Mouse (Mus musculus) T-cell, adult 66 days (primary cell): ENCODE measurements around the gene Plcg1. TPM values are rescaled to one million over a fixed set of nuclear protein-coding genes. Genes with fewer than 3 reads are reported as not detected.

Experiments used
- total RNA-seq, 2 experiments: library from RNA; stranded (reverse); gene quantifications; 3 replicates in 1 of 2; 4 replicates in 1 of 2; pipeline ENCODE4 v1.2.4; 2023

Gene Plcg1
- total RNA-seq = 100 to 1,000 TPM; 353 to 385 TPM

DNA sequence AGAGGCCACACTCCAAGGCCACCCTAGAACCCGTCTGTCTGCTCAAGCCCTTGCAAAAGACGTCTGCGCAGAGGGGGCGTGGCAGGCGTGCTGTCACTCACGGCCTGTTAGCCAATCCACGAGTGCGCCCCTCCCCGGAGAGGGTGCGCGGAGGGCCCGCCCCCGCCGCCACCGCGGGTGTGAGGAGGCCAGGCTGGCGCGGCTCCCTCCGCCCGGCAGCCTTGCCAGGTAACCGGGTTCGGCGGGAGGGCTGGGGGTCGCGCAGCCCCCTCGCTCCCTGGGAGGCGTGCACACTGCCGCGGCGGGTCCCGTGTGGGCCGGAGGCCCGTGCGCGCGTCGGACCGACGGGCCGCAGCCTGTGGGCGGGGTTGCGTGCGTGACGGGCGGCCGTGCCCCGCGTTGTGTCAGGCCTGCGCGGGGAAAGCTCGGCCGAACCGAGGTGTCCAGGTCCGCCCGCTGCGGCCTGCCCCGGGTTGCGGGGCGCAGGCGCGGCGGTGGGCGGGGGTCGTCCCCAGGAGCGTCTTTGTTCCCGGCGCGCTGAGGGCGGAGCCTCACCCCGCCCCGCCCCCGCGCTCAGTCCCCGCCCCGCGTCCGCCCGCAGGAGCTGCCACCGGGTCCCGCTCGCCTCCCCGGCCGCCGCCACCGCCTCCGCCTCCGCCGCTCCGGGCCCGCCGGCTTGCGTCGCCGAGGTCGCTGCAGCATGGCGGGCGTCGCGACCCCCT is at the start of gene Plcg1:
TSS of gene Plcg1 (plus strand) at position 184 of the 722 bp plus-strand sequence.

Other genes with a start within 250 kb of the Plcg1 start
- gene Top1, start 85.4 kb upstream of the Plcg1 start, total RNA-seq = 100 to 1,000 TPM; 123 to 128 TPM
- 10 to 100 TPM; 11.8 to 13.3 TPM for gene Zhx3, start 141.7 kb downstream of the Plcg1 start, total RNA-seq
- under 1 TPM in 1 of 2 experiments, not detected in 1; 0.30 TPM for gene Lpin3, start 149.4 kb downstream of the Plcg1 start, total RNA-seq
- gene Emilin3, start 181.0 kb downstream of the Plcg1 start, total RNA-seq = under 1 TPM in 1 of 2 experiments, not detected in 1; 0.15 TPM